Mouse (Mus musculus): Measurements from ENCODE around the gene Cd82.

The Cd82 gene

GRCm38 (mm10) chr2:93462760-93463159, at the start of gene Cd82:
Gene Cd82 (minus strand): TSS chr2:93463140.
- DNase-seq, result peak; percentile 74

- no peak for DNase-seq
Observed at GRCm38 (mm10) chr2:93512130-93512529, 49.2 kb upstream of the Cd82 start.

DNA sequence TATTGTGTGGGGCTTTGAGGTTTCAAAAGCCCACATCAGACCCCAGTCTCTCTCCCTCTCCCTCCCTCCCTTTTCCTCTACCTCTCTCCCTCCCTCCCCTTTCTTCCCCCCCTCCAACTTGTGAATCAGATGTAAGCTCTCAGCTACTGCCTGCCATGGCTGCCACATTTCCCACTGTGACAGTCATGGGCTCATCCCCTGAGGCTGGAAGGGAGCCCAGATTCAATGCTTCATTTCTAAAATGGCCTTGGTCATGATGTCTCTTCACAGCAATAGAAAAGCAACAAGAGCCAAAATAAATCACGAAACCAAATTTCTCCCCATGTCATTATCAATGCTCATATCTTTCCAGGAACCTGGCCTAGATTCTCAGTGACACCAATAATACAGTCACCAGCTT, 47.9 kb upstream of the Cd82 start:
- DNase-seq, result no peak

DNA sequence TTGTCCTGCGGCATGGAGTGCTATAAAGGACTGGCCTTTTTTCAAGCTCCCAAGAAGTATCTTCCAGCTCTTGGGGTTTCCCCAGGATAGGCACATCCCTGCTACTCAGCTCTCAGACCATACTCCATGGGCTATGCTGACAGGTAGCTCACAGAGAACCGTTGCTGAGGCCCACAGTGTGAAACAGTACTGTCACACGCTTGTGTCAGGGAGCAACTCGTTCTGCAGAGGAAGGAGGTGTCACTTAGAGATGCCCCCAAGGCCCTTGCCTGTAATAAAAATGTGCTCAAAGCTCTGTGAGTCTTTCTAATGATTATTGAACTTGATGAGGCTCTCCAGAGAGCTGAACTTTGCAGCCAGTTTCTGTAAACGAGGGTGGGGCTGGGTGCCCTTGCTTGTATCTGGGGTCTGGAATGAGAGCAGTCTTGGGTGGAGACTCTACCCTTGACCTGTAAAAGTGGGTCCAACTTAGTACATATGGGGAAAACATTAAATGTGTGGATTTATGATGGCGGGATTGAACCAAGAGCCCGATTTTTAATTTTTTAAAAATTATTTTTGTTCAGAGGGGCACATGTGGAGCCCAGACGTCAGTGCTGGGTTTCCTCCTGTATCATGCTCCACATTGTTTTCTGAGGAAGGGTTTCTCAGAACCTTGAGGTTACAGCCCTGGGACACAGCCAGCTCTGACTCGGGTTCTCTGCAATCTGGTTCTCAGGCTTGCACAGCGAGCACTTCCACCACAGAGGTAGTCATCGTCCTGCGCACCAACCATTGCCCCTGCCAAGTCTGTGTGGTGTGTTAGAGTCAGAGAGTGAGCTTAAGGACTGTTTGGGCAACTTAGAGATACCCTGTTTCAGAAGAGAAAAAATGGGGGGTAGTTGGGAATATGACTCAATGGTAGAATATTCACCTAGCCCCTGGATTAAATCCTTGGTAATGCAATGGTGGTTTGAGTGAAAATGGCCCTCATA, 47.1 kb upstream of the Cd82 start:
- no peak for DNase-seq

DNA sequence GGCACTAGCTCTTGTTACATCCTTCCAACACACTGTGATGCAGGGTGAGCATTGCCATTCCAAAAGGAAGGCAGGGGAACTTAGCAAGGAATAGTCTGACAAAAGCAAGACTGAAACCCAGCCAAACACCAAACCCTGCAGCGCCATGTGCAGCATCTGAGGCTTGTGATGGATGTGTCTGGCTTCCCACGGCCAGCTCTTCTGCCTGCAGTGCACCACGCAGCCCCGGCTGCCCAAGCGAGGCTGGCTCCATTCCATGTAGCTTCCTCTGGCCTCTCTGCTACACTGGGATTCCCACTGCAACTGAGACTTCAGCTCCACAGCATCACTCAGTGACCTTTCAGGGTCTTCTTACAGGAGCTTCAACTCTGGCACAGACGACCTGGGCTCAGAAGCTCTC, 42.2 kb upstream of the Cd82 start:
- DNase-seq, result no peak

GRCm38 (mm10) chr2:93503353-93503752, 40.4 kb upstream of the Cd82 start:
- DNase-seq, result no peak

DNA sequence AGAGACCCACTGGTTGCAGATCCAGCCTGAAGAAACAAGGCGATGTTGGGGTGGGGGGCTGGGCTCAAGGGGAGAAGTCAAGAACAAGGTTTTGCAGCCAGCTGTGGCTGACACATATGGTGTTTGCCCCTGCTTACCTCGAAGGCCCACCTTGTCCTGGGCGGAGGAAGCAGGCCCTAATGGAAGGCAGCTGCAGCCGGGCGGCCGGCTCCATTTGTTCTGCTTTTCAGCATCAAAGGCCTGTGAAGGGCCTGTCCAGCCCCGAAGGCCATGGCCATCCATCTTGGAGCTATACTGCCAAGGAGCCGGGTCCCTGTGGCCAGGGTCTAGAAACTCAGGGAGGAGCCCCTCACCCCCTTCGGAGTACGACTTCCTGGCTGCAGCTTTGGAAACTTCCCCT, 38.4 kb upstream of the Cd82 start:
- DNase-seq, result no peak

DNA sequence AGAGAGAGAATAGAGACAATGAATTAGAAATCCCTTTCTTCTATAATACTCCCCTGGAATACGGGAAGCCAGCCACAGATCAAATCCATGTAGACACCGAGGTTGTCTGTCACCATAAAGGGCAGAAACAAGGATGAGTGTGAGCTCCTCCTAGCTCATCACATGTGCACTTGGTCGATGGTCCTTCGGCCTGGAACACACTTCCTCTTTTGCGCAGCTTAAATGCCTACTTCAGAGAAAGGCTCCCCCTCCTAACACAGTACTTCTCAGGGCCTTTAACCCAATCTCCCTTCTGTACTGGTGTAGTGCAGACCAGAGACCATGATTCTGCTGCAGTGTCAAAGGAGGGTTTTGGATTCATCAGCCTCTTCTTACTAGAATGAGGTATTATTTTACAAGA, 34.3 kb upstream of the Cd82 start:
- DNase-seq, result no peak

DNA sequence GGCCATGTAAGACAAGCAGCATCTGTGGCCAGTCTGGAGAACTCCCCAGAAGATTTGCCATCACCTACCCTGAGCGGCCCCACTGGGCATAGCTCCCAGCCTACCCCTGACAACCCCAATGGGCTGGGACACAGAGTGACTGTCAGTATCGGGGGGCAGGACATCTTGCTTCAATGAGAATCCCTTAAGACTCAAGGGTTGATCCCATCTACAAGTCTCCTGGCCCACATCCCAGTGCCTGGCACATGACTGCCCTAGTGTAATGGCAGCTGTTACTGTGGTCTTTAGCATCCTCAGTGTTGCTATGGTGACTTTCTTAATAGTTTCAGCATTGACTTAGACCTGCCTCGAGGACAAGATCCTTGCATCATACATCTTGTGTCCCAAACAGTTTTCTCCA, 32.2 kb upstream of the Cd82 start:
- no peak for DNase-seq

DNA sequence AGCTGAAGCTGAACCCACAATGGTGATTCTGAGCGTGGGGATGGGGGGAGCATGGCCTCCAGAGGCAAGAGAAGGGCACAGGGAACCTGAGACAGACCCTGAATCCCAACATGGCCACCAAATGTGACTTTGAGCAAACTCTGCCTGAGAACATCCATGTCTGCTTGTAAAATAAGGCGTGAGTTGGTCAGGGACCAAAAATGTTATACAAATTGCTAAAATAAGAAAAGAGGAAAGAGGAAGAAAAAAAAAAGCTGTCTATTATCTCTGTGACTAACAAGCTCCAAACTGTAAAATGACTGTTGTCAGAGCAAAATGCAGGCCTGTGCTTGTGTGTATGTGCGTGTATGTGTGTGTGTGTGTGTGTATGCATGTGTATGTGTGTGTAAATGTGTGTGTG, 30.6 kb upstream of the Cd82 start:
- no peak for DNase-seq

- no peak for DNase-seq
Observed at GRCm38 (mm10) chr2:93490516-93490915, 27.6 kb upstream of the Cd82 start.

DNA sequence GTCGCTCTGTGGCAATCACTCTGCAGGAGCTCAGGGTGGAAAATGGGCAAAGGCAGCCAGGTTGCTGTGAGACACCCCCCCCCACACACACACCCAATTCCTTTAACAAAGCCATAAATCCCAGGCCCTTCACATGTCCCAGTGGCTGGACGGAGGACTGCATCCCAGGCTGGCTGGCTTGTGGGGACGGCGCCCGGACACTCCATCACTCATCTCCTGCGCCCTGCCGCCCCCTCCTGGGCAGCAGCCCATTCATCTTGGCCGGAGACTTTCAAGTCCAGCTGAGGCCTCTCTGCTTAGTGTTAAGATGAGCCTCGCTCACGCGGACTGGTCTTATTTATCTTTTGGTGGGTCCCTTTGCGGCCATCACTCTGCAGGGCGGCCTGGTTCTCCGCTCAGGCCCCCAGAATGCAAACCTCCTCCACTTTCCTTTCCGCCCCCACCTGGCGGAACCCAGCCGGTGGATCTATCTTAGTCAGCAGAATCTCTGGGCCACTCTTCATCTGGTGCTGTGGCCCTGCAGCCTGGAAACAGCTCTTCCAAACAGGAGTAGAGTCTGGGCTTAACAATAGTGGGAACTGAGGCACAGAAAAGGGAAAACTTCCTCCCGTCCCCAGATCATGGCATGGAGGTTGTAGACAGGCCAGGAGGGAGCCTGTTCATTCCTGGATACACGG, 26.1 kb upstream of the Cd82 start:
- no peak for DNase-seq

DNA sequence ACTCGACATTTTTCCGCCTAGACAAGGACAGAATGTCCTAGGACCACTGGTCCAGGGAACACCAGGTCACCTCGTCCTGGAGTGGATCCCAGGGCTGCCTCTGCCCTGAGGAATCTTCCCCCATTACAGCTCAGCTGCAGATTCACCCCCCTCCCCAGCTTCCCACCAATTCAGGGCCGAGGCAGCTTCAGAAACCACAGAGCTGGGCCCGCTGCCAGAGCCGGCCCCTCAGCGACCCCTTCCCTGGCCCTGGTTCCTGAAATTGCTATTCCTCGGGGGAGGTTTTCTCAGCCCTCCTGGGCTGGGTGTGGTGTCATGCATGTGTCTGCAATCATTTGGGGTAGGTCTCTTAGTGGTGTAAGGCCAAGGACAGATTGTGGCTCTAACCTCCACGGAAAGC, 22.5 kb upstream of the Cd82 start:
- DNase-seq, result no peak

GRCm38 (mm10) chr2:93482036-93482644, 19.2 kb upstream of the Cd82 start:
- no peak for DNase-seq

DNA sequence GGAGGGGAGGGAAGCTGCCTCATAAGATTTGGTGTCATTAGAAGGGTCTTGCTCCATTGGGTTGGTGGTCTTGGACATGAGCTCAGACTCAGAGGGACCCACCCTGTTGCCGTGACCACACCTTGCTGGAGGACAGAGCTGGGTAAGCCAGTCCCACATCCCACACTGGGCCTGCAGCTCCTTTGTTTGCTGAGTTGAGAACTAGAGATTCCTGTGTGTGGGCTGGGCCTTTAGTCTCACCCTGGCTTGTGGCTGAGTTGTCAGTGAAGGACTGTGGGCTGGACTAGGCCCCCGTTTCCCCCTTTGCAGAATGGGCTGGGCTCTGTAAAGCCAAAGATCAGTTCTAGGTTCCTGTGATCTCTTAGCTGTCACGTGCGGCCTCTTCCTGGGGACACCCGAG, 15.8 kb upstream of the Cd82 start:
- no peak for DNase-seq

DNA sequence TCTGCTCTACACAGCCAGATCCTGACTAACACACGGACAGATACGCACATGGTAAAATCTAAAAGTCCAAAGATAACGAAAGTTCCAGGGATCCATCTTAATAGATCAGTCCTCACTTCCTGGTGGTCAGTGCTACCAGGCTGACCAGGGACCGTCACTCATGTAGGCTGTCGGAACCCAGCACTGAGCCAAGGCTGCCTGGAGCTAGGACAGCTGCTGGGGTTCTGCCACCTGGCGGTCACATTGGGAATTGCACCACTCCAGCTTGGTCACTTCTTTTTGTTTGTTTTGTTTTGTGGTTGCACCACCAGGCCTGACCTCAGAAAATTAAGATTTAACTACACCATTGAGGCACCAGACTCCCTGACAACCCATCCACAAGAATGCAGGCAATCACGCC, 14.6 kb upstream of the Cd82 start:
- peak; percentile 61 for DNase-seq

DNA sequence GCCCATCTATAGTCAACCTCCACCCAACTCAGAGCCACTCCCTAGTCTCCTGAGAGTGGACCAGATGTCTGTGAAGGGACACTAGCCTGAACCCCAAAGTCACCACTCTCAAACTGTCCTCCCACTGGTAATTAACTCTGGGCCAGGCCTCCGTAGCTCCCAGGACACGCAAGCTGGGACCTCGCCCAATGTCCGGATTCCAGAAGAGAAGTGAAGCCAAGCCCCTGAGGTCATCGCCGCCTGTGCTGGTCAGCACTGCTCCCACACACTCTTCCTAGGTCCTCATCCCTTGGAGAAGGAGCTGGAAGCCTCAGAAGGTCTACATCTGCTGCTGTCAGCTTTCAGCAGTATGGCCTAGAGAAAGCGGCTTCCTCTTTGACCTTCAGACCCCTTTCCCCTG, 13.5 kb upstream of the Cd82 start:
- DNase-seq, result no peak

DNA sequence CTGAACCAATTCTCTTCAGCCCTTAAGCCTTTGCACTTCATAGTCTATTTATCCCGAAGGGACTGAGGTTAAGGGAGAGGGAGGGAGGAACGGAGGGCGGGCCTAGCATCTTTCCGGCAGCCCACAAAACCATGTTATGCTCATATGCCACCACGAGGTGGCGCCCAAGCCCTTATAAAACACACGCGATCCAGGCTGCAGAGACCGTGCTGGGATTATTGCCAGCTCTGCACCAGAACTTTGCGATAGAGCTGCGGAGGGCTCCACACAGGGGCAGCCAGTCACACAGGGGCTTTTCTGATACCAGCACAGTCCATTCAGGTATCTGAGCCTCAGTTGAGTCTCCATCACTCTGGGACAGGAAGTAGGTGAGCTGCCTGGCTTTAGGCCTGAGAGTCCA, 12.1 kb upstream of the Cd82 start:
- DNase-seq, result peak; percentile 94

- DNase-seq, result no peak
Observed at GRCm38 (mm10) chr2:93473915-93474314, 11.0 kb upstream of the Cd82 start.

DNA sequence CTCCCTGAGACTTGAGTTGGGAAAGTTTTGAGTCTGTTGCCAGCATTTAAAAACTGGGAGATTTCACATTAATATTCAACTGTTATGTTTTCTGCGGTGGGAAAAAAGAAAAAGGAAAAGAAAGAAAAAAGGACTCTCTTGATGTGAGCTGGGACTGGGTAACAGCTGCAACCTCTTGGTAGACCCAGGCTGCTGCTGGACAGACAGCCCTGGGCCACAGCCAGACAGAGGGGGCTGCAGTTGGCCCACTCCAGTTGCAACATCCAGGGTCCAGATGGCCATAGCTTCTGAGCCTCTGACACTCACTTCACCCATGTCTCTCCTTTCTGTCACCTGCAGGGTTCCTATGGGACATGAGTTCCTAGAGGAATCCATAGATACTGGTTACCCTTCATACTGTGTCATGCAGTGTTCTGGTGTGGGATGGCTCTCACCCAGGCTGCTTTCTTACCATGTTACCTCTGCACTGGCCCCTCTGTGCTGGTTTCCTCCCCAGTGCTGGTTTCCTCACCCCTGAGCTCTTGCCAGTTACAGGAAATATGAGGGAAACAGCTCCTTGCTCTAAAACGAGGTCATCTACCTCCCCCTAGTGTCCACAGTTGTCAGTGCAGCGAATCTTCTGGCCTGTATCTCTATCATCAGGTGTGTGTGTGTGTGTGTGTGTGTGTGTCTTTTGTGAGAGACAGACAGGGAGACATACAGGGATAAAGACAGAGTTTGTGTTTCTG, 8.1 kb upstream of the Cd82 start:
- peak; percentile 87 for DNase-seq

- DNase-seq, result peak; percentile 83
Observed at GRCm38 (mm10) chr2:93470127-93470526, 7.2 kb upstream of the Cd82 start.

GRCm38 (mm10) chr2:93469118-93469517, 6.2 kb upstream of the Cd82 start:
- peak; percentile 47 for DNase-seq

DNA sequence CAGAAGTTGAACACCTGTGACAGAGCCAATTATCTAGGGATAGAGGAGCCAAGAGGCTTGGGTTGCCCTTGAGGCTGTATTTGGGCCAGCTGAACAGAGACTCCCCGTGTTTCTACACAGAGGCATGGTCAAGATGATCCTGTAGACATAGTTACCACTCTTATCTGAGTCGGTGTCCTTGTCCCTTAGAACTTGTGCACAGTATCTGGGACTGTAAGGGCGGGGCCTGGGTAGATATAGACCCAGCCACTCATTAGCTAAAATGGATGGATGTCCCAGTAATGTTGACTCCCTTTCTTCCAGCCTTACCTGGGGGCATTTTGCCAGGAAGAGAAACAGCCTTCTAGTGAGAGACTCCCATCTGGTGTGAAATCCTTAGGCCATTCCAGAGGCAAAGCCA, 3.4 kb upstream of the Cd82 start:
- no peak for DNase-seq
